Mouse (Mus musculus) bone marrow macrophage, adult 2 months (primary cell): Measurements from ENCODE around the gene Calb2.

ENCODE experiments used
- CTCF ChIP-seq: IDR thresholded peaks from 2 replicates; pipeline ENCODE4 v1.5.1; 2012; ENCODE audit warnings: low read depth, mild to moderate bottlenecking, low read length, moderate library complexity
- POLR2A ChIP-seq: IDR thresholded peaks from 2 replicates; pipeline ENCODE4 v1.6.1; 2012; ENCODE audit warnings: mild to moderate bottlenecking, low read depth, low read length, borderline replicate concordance

GRCm38 (mm10) chr8:110185538-110185937 lies 17.5 kb upstream of the Calb2 start:
- no peak for TF ChIP-seq POLR2A
- no peak for TF ChIP-seq CTCF
